Mouse (Mus musculus): Measurements from ENCODE around the gene Nlgn1. TPM values are rescaled to one million over a fixed set of nuclear protein-coding genes. Genes with fewer than 3 reads are reported as not detected.

Nlgn1 gene
- 24.0 and 24.3 TPM in 2 replicates for polyA plus RNA-seq (2012; rRNA removed)

GRCm38 (mm10) chr3:26332400-26333238 is at the start of gene Nlgn1:
Gene Nlgn1, minus strand, starts transcription at chr3:26332460.

